Mouse (Mus musculus): ENCODE measurements around the gene Slc10a4. TPM values are rescaled to one million over a fixed set of nuclear protein-coding genes. Genes with fewer than 3 reads are reported as not detected.
A peak's percentile ranks its signal among the peaks of the same experiment; 100 is the strongest.
"Not testable (repeated sequence)": the region's sequence is repeated elsewhere in the genome, so short reads cannot be mapped to it uniquely, and the experiment has no call there.

The Slc10a4 gene
- polyA plus RNA-seq, 1 experiment from 2014 or later, result 1.5 TPM

GRCm38 (mm10) chr5:73013611-73014287 is 7.1 kb downstream of the Slc10a4 start:
- H3K36me3 ChIP-seq (ENCODE audit: insufficient read depth, low read length); H3K4me1 ChIP-seq (replicated peaks; ENCODE audit: insufficient read depth, low read length); H3K27me3 ChIP-seq (ENCODE audit: insufficient read depth, low read length); H3K9me3 ChIP-seq (replicated peaks; ENCODE audit: low read length); H3K27ac ChIP-seq; DNase-seq (ENCODE audit: low spot score): not testable (repeated sequence)
- H3K4me2 ChIP-seq (ENCODE audit: low read length), result peak overlapping the region; percentile 56
- peak; percentile 59 for ATAC-seq (replicated peaks; ENCODE audit: low FRiP score, low read depth)
- WGBS, result 2% methylated on average over 42 of the region's 65 CpGs
- peak overlapping the region; percentile 31 for H3K4me3 ChIP-seq (replicated peaks; ENCODE audit: low read depth, low read length)
- peak overlapping the region; percentile 14; the same call in 1 of the 2 replicates for H3K9ac ChIP-seq (ENCODE audit: low read depth, low read length)

GRCm38 (mm10) chr5:73014745-73015144 is 8.1 kb downstream of the Slc10a4 start:
- Histone ChIP-seq H3K9ac (ENCODE audit: low read depth, low read length) (no peak overlapping the region), H3K4me3 (replicated peaks; ENCODE audit: low read depth, low read length) (no peak overlapping the region), H3K9me3 (replicated peaks; ENCODE audit: low read length) (no peaks in the 10 kb centered on the region), H3K36me3 (ENCODE audit: insufficient read depth, low read length) (no peaks in the 10 kb centered on the region), H3K4me2 (ENCODE audit: low read length) (0 out of 2 replicates have a peak overlapping the region, but pooled peaks have one; percentile 4), H3K27ac (no peak overlapping the region), H3K27me3 (ENCODE audit: insufficient read depth, low read length) (no peaks in the 10 kb centered on the region), H3K4me1 (replicated peaks; ENCODE audit: insufficient read depth, low read length) (no peaks in the 10 kb centered on the region)
- 39% methylated on average over 9 of the region's 9 CpGs for WGBS
- ATAC-seq (replicated peaks; ENCODE audit: low FRiP score, low read depth) (no peak), DNase-seq (ENCODE audit: low spot score) (no peak)
- no peak for TF ChIP-seq CTCF (IDR thresholded peaks at IDR 0.05; ENCODE audit: low read depth)

GRCm38 (mm10) chr5:73023801-73024200 is 17.1 kb downstream of the Slc10a4 start:
- WGBS, result 86% methylated on average over 13 of the region's 13 CpGs
- Histone ChIP-seq H3K27me3 (ENCODE audit: insufficient read depth, low read length) (no peaks in the 10 kb centered on the region), H3K4me3 (replicated peaks; ENCODE audit: low read depth, low read length) (no peak overlapping the region), H3K9ac (ENCODE audit: low read depth, low read length) (no peak overlapping the region), H3K4me2 (ENCODE audit: low read length) (no peak overlapping the region), H3K9me3 (replicated peaks; ENCODE audit: low read length) (no peaks in the 10 kb centered on the region), H3K27ac (no peak overlapping the region), H3K36me3 (ENCODE audit: insufficient read depth, low read length) (peaks cover 26% of the 10 kb centered on the region), H3K4me1 (replicated peaks; ENCODE audit: insufficient read depth, low read length) (no peaks in the 10 kb centered on the region)
- no peak for TF ChIP-seq CTCF (IDR thresholded peaks at IDR 0.05; ENCODE audit: low read depth)
- ATAC-seq (replicated peaks; ENCODE audit: low FRiP score, low read depth) (no peak), DNase-seq (ENCODE audit: low spot score) (no peak)

GRCm38 (mm10) chr5:73028646-73029045 is 22.0 kb downstream of the Slc10a4 start:
- Histone ChIP-seq H3K27ac (no peak overlapping the region), H3K36me3 (ENCODE audit: insufficient read depth, low read length) (peaks cover 59% of the 10 kb centered on the region), H3K27me3 (ENCODE audit: insufficient read depth, low read length) (no peaks in the 10 kb centered on the region), H3K9me3 (replicated peaks; ENCODE audit: low read length) (no peaks in the 10 kb centered on the region), H3K4me1 (replicated peaks; ENCODE audit: insufficient read depth, low read length) (no peaks in the 10 kb centered on the region), H3K9ac (ENCODE audit: low read depth, low read length) (no peak overlapping the region), H3K4me2 (ENCODE audit: low read length) (no peak overlapping the region), H3K4me3 (replicated peaks; ENCODE audit: low read depth, low read length) (no peak overlapping the region)
- 66% methylated on average over 13 of the region's 13 CpGs for WGBS
- ATAC-seq (replicated peaks; ENCODE audit: low FRiP score, low read depth) (no peak), DNase-seq (ENCODE audit: low spot score) (peak; percentile 33)
- TF ChIP-seq CTCF (IDR thresholded peaks at IDR 0.05; ENCODE audit: low read depth), result no peak

GRCm38 (mm10) chr5:73032481-73032880 is 25.8 kb downstream of the Slc10a4 start:
- DNase-seq (ENCODE audit: low spot score), result no peak
- Histone ChIP-seq H3K27ac (no peak overlapping the region), H3K27me3 (ENCODE audit: insufficient read depth, low read length) (no peaks in the 10 kb centered on the region), H3K9me3 (replicated peaks; ENCODE audit: low read length) (no peaks in the 10 kb centered on the region), H3K36me3 (ENCODE audit: insufficient read depth, low read length) (peaks cover 55% of the 10 kb centered on the region), H3K4me3 (replicated peaks; ENCODE audit: low read depth, low read length) (no peak overlapping the region), H3K9ac (ENCODE audit: low read depth, low read length) (no peak overlapping the region), H3K4me1 (replicated peaks; ENCODE audit: insufficient read depth, low read length) (no peaks in the 10 kb centered on the region), H3K4me2 (ENCODE audit: low read length) (no peak overlapping the region)
- 70% methylated on average over 11 of the region's 11 CpGs for WGBS
- no peak for ATAC-seq (replicated peaks; ENCODE audit: low FRiP score, low read depth)
- no peak for TF ChIP-seq CTCF (IDR thresholded peaks at IDR 0.05; ENCODE audit: low read depth)

GRCm38 (mm10) chr5:73044055-73044454 is 37.4 kb downstream of the Slc10a4 start:
- no peak for ATAC-seq (replicated peaks; ENCODE audit: low FRiP score, low read depth)
- H3K36me3 ChIP-seq (ENCODE audit: insufficient read depth, low read length), result peaks cover 36% of the 10 kb centered on the region; the same call in 1 of the 2 replicates
- no peaks in the 10 kb centered on the region for H3K4me1 ChIP-seq (replicated peaks; ENCODE audit: insufficient read depth, low read length)
- WGBS, result 100% methylated on average over 2 of the region's 2 CpGs
- no peak overlapping the region for H3K27ac ChIP-seq
- no peak overlapping the region for H3K4me2 ChIP-seq (ENCODE audit: low read length)
- TF ChIP-seq CTCF (IDR thresholded peaks at IDR 0.05; ENCODE audit: low read depth), result no peak
- no peak for DNase-seq (ENCODE audit: low spot score)
- H3K27me3 ChIP-seq (ENCODE audit: insufficient read depth, low read length), result no peaks in the 10 kb centered on the region
- H3K4me3 ChIP-seq (replicated peaks; ENCODE audit: low read depth, low read length), result no peak overlapping the region
- no peak overlapping the region for H3K9ac ChIP-seq (ENCODE audit: low read depth, low read length)
- no peaks in the 10 kb centered on the region for H3K9me3 ChIP-seq (replicated peaks; ENCODE audit: low read length)

Measured in kidney, postnatal 0 days (tissue).